Mouse (Mus musculus) hindbrain, embryonic 10.5 days (tissue): ENCODE data around the gene Id2. TPM values are rescaled to one million over a fixed set of nuclear protein-coding genes. Genes with fewer than 3 reads are reported as not detected.

Experiments used
- DNase-seq: peaks from one replicate; pipeline ENCODE4 v3.0.0-alpha.2; 2017; ENCODE audit warnings: low spot score
- H3K27ac ChIP-seq: fragments of 300-500 bp; sonication (generic); 2 replicates; pipeline ENCODE4 v1.5.1; 2016; ENCODE audit warnings: mild to moderate bottlenecking, moderate library complexity
- H3K27me3 ChIP-seq: fragments of 300-500 bp; sonication (generic); 2 replicates; pipeline ENCODE4 v1.6.1; 2016; ENCODE audit warnings: mild to moderate bottlenecking; ENCODE audit not compliant: poor library complexity, insufficient read depth, severe bottlenecking
- H3K36me3 ChIP-seq: fragments of 300-500 bp; sonication (generic); 2 replicates; pipeline ENCODE4 v1.6.1; 2016; ENCODE audit warnings: mild to moderate bottlenecking, moderate library complexity
- H3K4me1 ChIP-seq: fragments of 300-500 bp; sonication (generic); replicated peaks from 2 replicates; pipeline ENCODE4 v1.6.1; 2016; ENCODE audit warnings: mild to moderate bottlenecking
- H3K4me3 ChIP-seq: fragments of 300-500 bp; sonication (generic); 2 replicates; pipeline ENCODE4 v1.5.1; 2016; ENCODE audit warnings: mild to moderate bottlenecking, moderate library complexity
- H3K9me3 ChIP-seq: fragments of 300-500 bp; sonication (generic); 2 replicates; pipeline ENCODE4 v1.6.1; 2016; ENCODE audit warnings: mild to moderate bottlenecking, moderate library complexity
- WGBS: fragments of 180-500 bp; shearing (Covaris S2); methylation state at CpG from one replicate; pipeline ENCODE4 v1.1.7; 2016; 5-methylcytosine and 5-hydroxymethylcytosine counted together
- polyA plus RNA-seq: library from polyadenylated mRNA; unstranded; fragments of >200 nt; fragmentation: Nextera tagmentation; extraction: Ambion mirVana; gene quantifications from 2 replicates; pipeline ENCODE4 v1.2.1, GENCODE M21; 2016

Id2 gene
- polyA plus RNA-seq, 1 experiment from 2014 or later = 360 TPM

DNA sequence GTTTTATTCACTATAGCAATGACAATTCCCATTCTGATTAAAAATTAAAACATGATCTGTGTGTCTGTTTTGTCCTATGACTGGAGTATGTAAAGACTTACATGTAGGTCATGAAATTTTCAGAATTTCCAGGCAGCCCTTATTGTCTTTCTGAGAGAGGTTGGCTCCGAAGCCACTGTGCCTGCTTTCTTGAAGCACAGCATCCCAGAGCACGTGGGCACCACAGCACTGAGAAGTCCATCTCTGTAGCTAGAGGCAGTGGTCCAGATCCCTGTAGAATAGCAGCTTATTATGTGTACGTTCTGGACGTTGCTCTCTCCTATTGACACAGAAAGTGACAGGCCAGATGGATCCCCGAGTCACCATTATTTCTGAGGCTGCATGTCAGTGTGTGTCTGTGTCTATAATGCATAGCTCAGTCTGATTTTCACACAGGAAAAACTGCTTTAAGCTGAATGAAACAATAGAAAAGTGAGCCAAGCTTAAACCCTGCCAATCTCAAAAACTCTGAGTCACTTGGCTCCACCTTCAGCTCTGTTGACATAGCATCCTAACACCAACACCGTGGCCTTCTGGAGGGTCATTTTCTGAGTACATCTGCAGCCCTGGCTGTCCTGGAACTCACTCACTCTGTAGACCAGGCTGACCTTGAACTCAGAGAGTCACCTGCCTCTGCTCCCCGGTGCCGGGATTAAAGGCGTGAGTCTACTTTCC, 37.3 kb downstream of the Id2 start:
- no peak for DNase-seq
- no peaks in the 10 kb centered on the region for H3K9me3 ChIP-seq
- peaks cover 4% of the 10 kb centered on the region; the same call in 1 of the 2 replicates for H3K4me1 ChIP-seq
- peaks cover 36% of the 10 kb centered on the region for H3K36me3 ChIP-seq
- 86% methylated on average over 9 of the region's 9 CpGs for WGBS
- no peak overlapping the region for H3K27ac ChIP-seq
- H3K27me3 ChIP-seq = no peaks in the 10 kb centered on the region
- no peak overlapping the region for H3K4me3 ChIP-seq

DNA sequence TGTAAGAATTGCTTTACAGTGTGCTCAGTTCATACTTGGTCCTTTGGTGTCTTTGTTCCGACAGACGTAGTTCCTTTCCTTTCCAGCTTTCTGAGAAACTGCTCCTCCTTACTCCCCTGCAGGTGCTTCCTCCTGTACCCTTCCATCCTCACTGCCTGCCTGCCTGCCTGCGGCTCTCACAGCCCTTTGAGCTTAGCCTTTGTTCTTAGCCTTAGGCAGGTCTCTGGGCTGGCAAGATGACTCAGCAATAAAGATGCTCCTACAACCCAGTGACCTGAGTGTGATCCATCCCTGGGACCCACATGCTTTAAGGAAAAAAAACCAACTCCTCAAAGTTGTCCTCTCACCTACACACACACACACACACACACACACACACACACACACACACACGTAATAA, 42.0 kb downstream of the Id2 start:
- Histone ChIP-seq H3K27me3 (no peaks in the 10 kb centered on the region), H3K9me3 (no peaks in the 10 kb centered on the region), H3K27ac (no peak overlapping the region), H3K4me3 (no peak overlapping the region), H3K4me1 (peaks cover 4% of the 10 kb centered on the region; the same call in 1 of the 2 replicates), H3K36me3 (peaks cover 62% of the 10 kb centered on the region)
- DNase-seq = no peak
- 66% methylated on average over 4 of the region's 4 CpGs for WGBS

DNA sequence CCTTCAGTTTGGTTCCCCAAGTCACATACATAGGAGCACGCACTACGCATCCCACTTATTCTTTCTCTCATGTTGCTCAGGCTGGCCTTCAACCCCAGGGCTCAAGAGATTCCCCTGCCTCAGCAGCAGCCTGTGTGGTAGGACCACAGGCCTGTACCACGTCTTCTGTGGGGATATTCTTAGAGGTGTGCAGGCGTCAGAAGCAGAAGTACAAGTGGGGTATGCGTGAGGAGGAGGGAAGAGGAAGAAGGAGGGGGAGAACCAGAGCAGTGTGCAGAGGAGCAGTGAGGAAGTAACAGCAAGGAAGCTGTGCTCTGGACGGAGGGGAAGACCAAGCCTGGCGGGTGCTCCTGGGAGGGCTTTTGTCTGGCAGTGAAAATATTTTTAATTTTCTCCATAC, 42.4 kb downstream of the Id2 start:
- Histone ChIP-seq H3K27me3 (no peaks in the 10 kb centered on the region), H3K4me1 (peaks cover 4% of the 10 kb centered on the region; the same call in 1 of the 2 replicates), H3K4me3 (no peak overlapping the region), H3K27ac (peak overlapping the region; percentile 54; the same call in 1 of the 2 replicates), H3K9me3 (no peaks in the 10 kb centered on the region), H3K36me3 (peaks cover 60% of the 10 kb centered on the region)
- no peak for DNase-seq
- WGBS = 92% methylated on average over 7 of the region's 7 CpGs

DNA sequence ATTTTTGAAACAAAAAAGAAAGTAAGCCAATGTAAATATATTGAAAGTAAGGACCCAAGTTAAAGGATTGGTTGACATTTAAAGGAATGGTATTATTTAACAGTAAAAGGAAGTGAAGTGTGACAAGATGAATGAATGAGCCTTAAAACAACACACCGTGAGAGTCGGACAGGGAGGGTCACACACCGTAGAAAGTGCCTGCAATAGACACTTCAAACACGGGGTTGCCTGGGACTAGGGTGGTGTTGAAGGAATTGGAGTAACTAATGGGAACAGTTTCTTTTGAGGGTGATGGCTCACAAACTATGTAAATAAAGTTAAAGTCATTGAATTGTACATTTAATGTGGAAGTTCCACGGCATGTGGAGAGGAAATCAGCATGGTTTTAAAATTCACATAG, 47.7 kb downstream of the Id2 start:
- Histone ChIP-seq H3K4me1 (no peaks in the 10 kb centered on the region), H3K9me3 (no peaks in the 10 kb centered on the region), H3K27ac (no peak overlapping the region), H3K36me3 (peaks cover 27% of the 10 kb centered on the region), H3K27me3 (no peaks in the 10 kb centered on the region), H3K4me3 (no peak overlapping the region)
- 78% methylated on average over 5 of the region's 5 CpGs for WGBS
- no peak for DNase-seq

DNA sequence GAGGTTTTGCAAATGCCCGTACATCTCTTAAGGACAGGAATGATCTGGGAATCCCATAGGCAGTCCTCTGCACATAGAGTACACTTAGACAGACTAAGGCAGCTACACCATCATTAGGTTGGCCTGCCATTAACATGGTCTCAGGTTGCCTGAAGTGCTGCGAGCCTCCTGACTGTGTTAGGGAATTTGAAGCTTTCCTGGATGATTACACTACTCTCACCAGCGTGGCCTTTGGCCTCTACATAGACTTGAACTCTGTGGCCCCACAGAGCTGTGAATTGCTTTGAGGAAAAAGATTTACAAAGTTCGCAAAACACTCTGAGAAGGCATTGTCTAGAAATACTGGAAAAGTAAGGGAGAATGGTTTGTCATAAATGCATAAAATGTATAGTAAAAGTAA, 52.4 kb downstream of the Id2 start:
- no peak for DNase-seq
- Histone ChIP-seq H3K36me3 (peaks cover 17% of the 10 kb centered on the region), H3K4me3 (no peak overlapping the region), H3K4me1 (no peaks in the 10 kb centered on the region), H3K9me3 (no peaks in the 10 kb centered on the region), H3K27me3 (no peaks in the 10 kb centered on the region), H3K27ac (no peak overlapping the region)
- 90% methylated on average over 4 of the region's 4 CpGs for WGBS

DNA sequence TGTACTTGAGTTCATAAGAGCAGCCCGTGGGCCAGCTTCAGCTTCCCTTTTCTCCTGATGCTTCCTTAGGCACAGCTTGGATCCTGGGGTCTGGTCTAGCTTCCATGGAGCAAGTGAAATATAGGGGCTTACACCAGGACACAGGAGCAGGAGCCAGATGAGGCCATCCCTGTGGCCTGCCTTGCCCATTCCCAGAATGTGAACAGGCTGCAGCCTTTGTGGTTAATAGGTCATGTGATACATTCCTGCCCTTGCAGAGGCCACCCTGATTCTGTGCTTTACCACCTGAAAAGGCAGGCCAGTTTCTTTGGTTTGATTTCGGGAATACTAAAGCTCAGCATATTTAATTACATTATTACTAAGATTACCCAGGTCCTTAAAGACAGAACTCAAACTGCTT, 52.9 kb downstream of the Id2 start:
- Histone ChIP-seq H3K4me1 (no peaks in the 10 kb centered on the region), H3K27ac (no peak overlapping the region), H3K9me3 (no peaks in the 10 kb centered on the region), H3K4me3 (no peak overlapping the region), H3K36me3 (peaks cover 17% of the 10 kb centered on the region), H3K27me3 (no peaks in the 10 kb centered on the region)
- 91% methylated on average over 2 of the region's 2 CpGs for WGBS
- DNase-seq = no peak

Other genes with a start within 250 kb of the Id2 start
- gene Kidins220, start 122.2 kb downstream of the Id2 start, polyA plus RNA-seq = 24.8 and 38.1 TPM in 2 replicates